Mouse (Mus musculus) MEL (cell line): ENCODE results near the gene Taf6. TPM values are rescaled to one million over a fixed set of nuclear protein-coding genes. Genes with fewer than 3 reads are reported as not detected.

ENCODE experiments used
- DNase-seq: peaks from one replicate; pipeline ENCODE4 v3.0.0; 2011; ENCODE audit warnings: low read depth, low spot score
- H3K27ac ChIP-seq: 2 replicates; pipeline ENCODE4 v1.5.1; 2012; ENCODE audit warnings: low read depth, mild to moderate bottlenecking, control low read depth, low read length, moderate library complexity; ENCODE audit not compliant: control insufficient read depth
- H3K27me3 ChIP-seq, 2 experiments: fragments of 150-350 bp in 1 of 2; sonication (generic) in 1 of 2; 2 replicates each; pipeline ENCODE4 v1.6.1; 2012; ENCODE audit warnings: low read length in 2 of 2, mild to moderate bottlenecking in 2 of 2, improper control_type of control experiment in 1 of 2, moderate library complexity in 1 of 2; ENCODE audit not compliant: insufficient read depth in 2 of 2, control insufficient read depth in 1 of 2
- H3K36me3 ChIP-seq, 2 experiments: 2 replicates each; pipeline ENCODE4 v1.6.1; 2012 to 2014; ENCODE audit warnings: low read length in 2 of 2, improper control_type of control experiment in 1 of 2, inconsistent platforms in 1 of 2, mild to moderate bottlenecking in 1 of 2; ENCODE audit not compliant: insufficient read depth in 2 of 2, control insufficient read depth in 1 of 2
- H3K4me1 ChIP-seq, 2 experiments: fragments of 150-350 bp in 1 of 2; sonication (generic) in 1 of 2; 2 replicates each; pipeline ENCODE4 v1.6.1; 2012; ENCODE audit warnings: low read length in 2 of 2, improper control_type of control experiment in 1 of 2, mild to moderate bottlenecking in 1 of 2; ENCODE audit not compliant: insufficient read depth in 2 of 2, control insufficient read depth in 1 of 2
- H3K4me3 ChIP-seq, 2 experiments: fragments of 150-350 bp in 1 of 2; sonication (generic) in 1 of 2; 2 replicates each; pipeline ENCODE4 v1.5.1; 2012; ENCODE audit warnings: low read depth in 2 of 2, low read length in 2 of 2, mild to moderate bottlenecking in 2 of 2, moderate library complexity in 2 of 2, control low read depth in 1 of 2, improper control_type of control experiment in 1 of 2; ENCODE audit not compliant: control insufficient read depth in 1 of 2, insufficient read depth in 1 of 2
- H3K79me2 ChIP-seq: 2 replicates; pipeline ENCODE4 v1.6.1; 2012; ENCODE audit warnings: mild to moderate bottlenecking, low read length, moderate library complexity; ENCODE audit not compliant: control insufficient read depth, poor library complexity, insufficient read depth
- H3K9ac ChIP-seq: 2 replicates; pipeline ENCODE4 v1.6.1; 2012; ENCODE audit warnings: low read depth, mild to moderate bottlenecking, control low read depth, low read length, moderate library complexity; ENCODE audit not compliant: control insufficient read depth, poor library complexity, severe bottlenecking
- H3K9me3 ChIP-seq: fragments of 150-350 bp; sonication (generic); replicated peaks from 2 replicates; pipeline ENCODE4 v1.6.1; 2012; ENCODE audit warnings: mild to moderate bottlenecking, low read length, improper control_type of control experiment, moderate library complexity; ENCODE audit not compliant: insufficient read depth
- BHLHE40 ChIP-seq: IDR thresholded peaks from 2 replicates; pipeline ENCODE4 v1.6.1; 2012; ENCODE audit warnings: low read depth, mild to moderate bottlenecking, inconsistent platforms, low read length, improper control_type of control experiment, borderline replicate concordance
- CHD1 ChIP-seq: IDR thresholded peaks from 2 replicates; pipeline ENCODE4 v1.6.1; 2012; ENCODE audit warnings: low read depth, mild to moderate bottlenecking, inconsistent platforms, low read length, improper control_type of control experiment
- CHD2 ChIP-seq: IDR thresholded peaks from 2 replicates; pipeline ENCODE4 v1.6.1; 2011; ENCODE audit warnings: low read length, improper control_type of control experiment
- CTCF ChIP-seq, 3 experiments: IDR thresholded peaks in 2 of 3; conservative IDR thresholded peaks in 1 of 3; 2 replicates each; pipeline ENCODE4 v1.5.1; 2011 to 2012; ENCODE audit warnings: low read length in 3 of 3, low read depth in 2 of 3, mild to moderate bottlenecking in 2 of 3, improper control_type of control experiment in 1 of 3, inconsistent platforms in 1 of 3, mixed read lengths in 1 of 3, moderate library complexity in 1 of 3; ENCODE audit not compliant: control insufficient read depth in 1 of 3, insufficient read depth in 1 of 3, poor library complexity in 1 of 3, severe bottlenecking in 1 of 3
- ELF1 ChIP-seq: IDR thresholded peaks from 2 replicates; pipeline ENCODE4 v1.6.1; 2014; ENCODE audit warnings: low read depth, mild to moderate bottlenecking, inconsistent platforms, low read length, improper control_type of control experiment, moderate library complexity
- EP300 ChIP-seq, 2 experiments: IDR thresholded peaks; 2 replicates each; pipeline ENCODE4 v1.6.1; 2011; ENCODE audit warnings: improper control_type of control experiment in 2 of 2, low read length in 2 of 2, low read depth in 1 of 2, mild to moderate bottlenecking in 1 of 2
- GATA1 ChIP-seq: IDR thresholded peaks from 2 replicates; pipeline ENCODE4 v1.6.1; 2011; ENCODE audit warnings: low read depth, low read length, improper control_type of control experiment
- JUND ChIP-seq: IDR thresholded peaks from 2 replicates; pipeline ENCODE4 v1.6.1; 2011; ENCODE audit warnings: low read depth, mild to moderate bottlenecking, improper control_type of control experiment, low read length
- KAT2A ChIP-seq: conservative IDR thresholded peaks from 2 replicates; pipeline ENCODE4 v1.6.1; 2012; ENCODE audit warnings: low read depth, low read length, improper control_type of control experiment, inconsistent platforms
- MAX ChIP-seq: IDR thresholded peaks from 2 replicates; pipeline ENCODE4 v1.6.1; 2011; ENCODE audit warnings: low read length, improper control_type of control experiment
- MAZ ChIP-seq: IDR thresholded peaks from 2 replicates; pipeline ENCODE4 v1.6.1; 2012; ENCODE audit warnings: low read depth, mild to moderate bottlenecking, inconsistent platforms, low read length, improper control_type of control experiment
- MEF2A ChIP-seq: IDR thresholded peaks from 2 replicates; pipeline ENCODE4 v1.6.1; 2014; ENCODE audit warnings: low read depth, mild to moderate bottlenecking, inconsistent platforms, low read length, improper control_type of control experiment; ENCODE audit not compliant: poor library complexity, insufficient replicate concordance, severe bottlenecking; ENCODE audit errors: extremely low read depth
- MXI1 ChIP-seq: IDR thresholded peaks from 2 replicates; pipeline ENCODE4 v1.6.1; 2011; ENCODE audit warnings: mild to moderate bottlenecking, low read depth, low read length, improper control_type of control experiment
- MYB ChIP-seq: IDR thresholded peaks from 2 replicates; pipeline ENCODE4 v1.6.1; 2011; ENCODE audit warnings: mild to moderate bottlenecking, low read depth, low read length, improper control_type of control experiment
- MYC ChIP-seq: IDR thresholded peaks from 2 replicates; pipeline ENCODE4 v1.6.1; 2011; ENCODE audit warnings: low read depth, mild to moderate bottlenecking, low read length, improper control_type of control experiment, moderate library complexity
- NRF1 ChIP-seq: IDR thresholded peaks from 2 replicates; pipeline ENCODE4 v1.6.1; 2014; ENCODE audit warnings: low read depth, mild to moderate bottlenecking, inconsistent platforms, low read length, improper control_type of control experiment, moderate library complexity; ENCODE audit not compliant: poor library complexity, insufficient read depth, severe bottlenecking
- POLR2A ChIP-seq, 2 experiments: IDR thresholded peaks; 2 replicates each; pipeline ENCODE4 v1.6.1; 2011 to 2012; ENCODE audit warnings: low read length in 2 of 2, mild to moderate bottlenecking in 2 of 2, control low read depth in 1 of 2, improper control_type of control experiment in 1 of 2, low read depth in 1 of 2, moderate library complexity in 1 of 2; ENCODE audit not compliant: control insufficient read depth in 1 of 2, insufficient read depth in 1 of 2, poor library complexity in 1 of 2
- POLR2AphosphoS5 ChIP-seq: IDR thresholded peaks from 2 replicates; pipeline ENCODE4 v1.6.1; 2012; ENCODE audit warnings: low read depth, borderline replicate concordance, mild to moderate bottlenecking, inconsistent platforms, low read length, moderate library complexity, mixed read lengths
- SIN3A ChIP-seq: IDR thresholded peaks from 2 replicates; pipeline ENCODE4 v1.6.1; 2012; ENCODE audit warnings: low read length, improper control_type of control experiment, inconsistent platforms
- SMC3 ChIP-seq: IDR thresholded peaks from 2 replicates; pipeline ENCODE4 v1.6.1; 2011; ENCODE audit warnings: low read depth, low read length, improper control_type of control experiment
- TCF12 ChIP-seq: IDR thresholded peaks from 2 replicates; pipeline ENCODE4 v1.6.1; 2014; ENCODE audit warnings: low read depth, mild to moderate bottlenecking, inconsistent platforms, low read length, improper control_type of control experiment, moderate library complexity
- UBTF ChIP-seq: IDR thresholded peaks from 2 replicates; pipeline ENCODE4 v1.6.1; 2012; ENCODE audit warnings: low read depth, mild to moderate bottlenecking, inconsistent platforms, low read length, improper control_type of control experiment, moderate library complexity, borderline replicate concordance; ENCODE audit not compliant: insufficient read depth
- USF1 ChIP-seq: IDR thresholded peaks from 2 replicates; pipeline ENCODE4 v1.6.1; 2014; ENCODE audit warnings: low read depth, mild to moderate bottlenecking, inconsistent platforms, low read length, improper control_type of control experiment, moderate library complexity
- USF2 ChIP-seq, 2 experiments: IDR thresholded peaks; 2 replicates each; pipeline ENCODE4 v1.6.1; 2011 to 2012; ENCODE audit warnings: improper control_type of control experiment in 2 of 2, low read length in 2 of 2, borderline replicate concordance in 1 of 2, inconsistent platforms in 1 of 2, low read depth in 1 of 2, mild to moderate bottlenecking in 1 of 2; ENCODE audit not compliant: insufficient read depth in 1 of 2
- ZC3H11A ChIP-seq: IDR thresholded peaks from 2 replicates; pipeline ENCODE4 v1.6.1; 2012; ENCODE audit warnings: low read depth, mild to moderate bottlenecking, inconsistent platforms, low read length, improper control_type of control experiment
- ZKSCAN1 ChIP-seq: IDR thresholded peaks from 2 replicates; pipeline ENCODE4 v1.6.1; 2012; ENCODE audit warnings: low read depth, mild to moderate bottlenecking, inconsistent platforms, low read length, improper control_type of control experiment, moderate library complexity
- polyA plus RNA-seq, 2 experiments: library from polyadenylated mRNA; stranded (reverse) in 1 of 2; unstranded in 1 of 2; fragments of >175 nt in 1 of 2; fragments of >200 nt in 1 of 2; gene quantifications; 2 replicates each; pipeline versions ENCODE4 v1.2.1 to v1.2.4; 2012; ENCODE audit warnings: low replicate concordance in 2 of 2, low read depth in 1 of 2; ENCODE audit not compliant: insufficient read length in 2 of 2, insufficient read depth in 1 of 2, missing spikeins in 1 of 2
- total RNA-seq: library from RNA; depleted of rRNA; stranded (reverse); fragments of 300-350 nt; gene quantifications from 2 replicates; pipeline ENCODE4 v1.2.3, GENCODE M21; 2012

Taf6 gene
- total and polyA plus RNA-seq, 3 experiments: 52.6 to 94.7 TPM; not detected in 1

DNA sequence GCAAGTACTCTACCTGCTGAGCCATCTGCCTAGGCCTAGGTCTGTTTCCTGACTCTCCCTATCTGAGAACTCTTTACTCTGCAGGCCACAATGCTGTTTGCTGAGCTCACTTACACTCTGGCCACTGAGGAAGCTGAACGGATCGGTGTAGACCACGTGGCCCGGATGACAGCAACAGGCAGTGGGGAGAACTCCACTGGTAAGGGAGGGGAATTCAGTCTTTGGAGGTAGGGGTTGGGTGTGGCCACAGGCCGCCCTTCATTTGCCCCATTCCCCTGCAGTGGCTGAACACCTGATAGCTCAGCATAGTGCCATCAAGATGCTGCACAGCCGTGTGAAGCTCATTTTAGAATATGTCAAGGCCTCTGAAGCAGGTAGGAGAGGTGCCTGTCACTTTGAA lies 24.2 kb downstream of the Taf6 start:
- Histone ChIP-seq H3K9ac (no peak overlapping the region), H3K9me3 (no peaks in the 10 kb centered on the region), H3K27ac (no peak overlapping the region), H3K27me3 (no peaks in the 10 kb centered on the region), H3K4me3 (no peak overlapping the region), H3K79me2 (peaks cover 9% of the 10 kb centered on the region), H3K36me3 (peaks cover 3 to 7% of the 10 kb centered on the region in 2 experiments; a peak in 1 of 4 replicates), H3K4me1 (peaks cover 0 to 3% of the 10 kb centered on the region in 2 experiments; a peak in 1 of 4 replicates)
- no peak for DNase-seq
- TF ChIP-seq MYB: no peak
- no peak for TF ChIP-seq EP300 (IDR thresholded peaks at IDR 0.05; ENCODE audit: low read depth in 1 of 2, low read length in 2 of 2)
- TF ChIP-seq CTCF (IDR thresholded peaks at IDR 0.05 in 2 of 3, conservative IDR thresholded peaks at IDR 0.05 in 1 of 3; ENCODE audit: control insufficient read depth in 1 of 3, insufficient read depth in 1 of 3, low read depth in 2 of 3, low read length in 3 of 3, poor library complexity in 1 of 3, severe bottlenecking in 1 of 3): no peak
- TF ChIP-seq GATA1: no peak
- TF ChIP-seq SIN3A: no peak
- no peak for TF ChIP-seq CHD2
- TF ChIP-seq POLR2AphosphoS5: no peak
- no peak for TF ChIP-seq CHD1
- TF ChIP-seq JUND: no peak
- no peak for TF ChIP-seq ZKSCAN1
- TF ChIP-seq MYC: no peak
- TF ChIP-seq MAZ: no peak
- no peak for TF ChIP-seq UBTF
- TF ChIP-seq, all 39 proteins: peak for 0

DNA sequence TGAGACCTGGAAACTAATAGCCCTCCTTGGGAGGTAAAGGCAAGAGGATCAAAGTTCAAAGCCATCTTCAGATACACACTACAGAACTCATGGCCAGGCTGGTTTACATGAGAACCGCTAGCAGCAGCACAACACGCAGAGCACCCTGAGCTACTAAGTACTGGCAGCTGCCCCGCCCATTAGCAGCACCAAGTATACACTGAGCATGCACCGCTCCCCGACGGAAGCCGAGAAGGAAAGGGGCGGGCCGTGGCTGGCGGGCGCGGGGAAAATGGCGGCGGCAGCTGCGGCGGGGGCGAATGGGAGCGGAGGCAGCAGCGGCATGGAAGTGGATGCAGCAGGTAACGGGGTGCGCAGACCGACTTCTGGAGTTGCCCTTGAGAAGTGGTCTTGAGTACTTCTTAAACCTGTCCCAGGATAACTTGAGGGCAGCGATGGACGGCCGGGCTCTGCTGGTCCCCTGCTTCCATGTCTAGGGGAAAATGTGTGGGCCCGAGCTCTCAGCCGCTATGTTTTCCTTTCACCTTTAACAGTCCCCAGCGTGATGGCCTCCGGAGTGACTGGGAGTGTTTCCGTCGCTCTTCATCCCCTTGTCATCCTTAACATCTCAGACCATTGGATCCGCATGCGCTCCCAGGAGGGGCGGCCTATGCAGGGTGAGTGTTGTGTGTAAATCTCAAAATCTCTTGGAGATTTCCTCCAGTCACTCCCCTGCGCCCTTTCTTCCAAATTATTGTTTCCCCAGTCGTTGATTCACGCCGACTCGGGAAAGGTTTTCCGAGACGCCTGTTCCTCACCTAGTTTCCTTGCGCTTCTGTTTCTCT lies 26.2 kb downstream of the Taf6 start, which contains the start of gene Cops6:
Gene Cops6 (plus strand): TSS at position 230 of the 824 bp plus-strand sequence.
- Histone ChIP-seq H3K4me1 (peaks cover 0 to 3% of the 10 kb centered on the region in 2 experiments; a peak in 1 of 4 replicates), H3K27ac (peak within 1 kb of the TSS; percentile 56), H3K79me2 (peaks cover 9% of the 10 kb centered on the region), H3K27me3 (no peaks in the 10 kb centered on the region), H3K9ac (peak within 1 kb of the TSS; percentile 89), H3K36me3 (peaks cover 3 to 7% of the 10 kb centered on the region in 2 experiments; a peak in 1 of 4 replicates), H3K9me3 (no peaks in the 10 kb centered on the region), H3K4me3 (peak within 1 kb of the TSS; percentile 78 to 91)
- peak; percentile 95 for DNase-seq
- peak; percentile 92 for TF ChIP-seq NRF1
- TF ChIP-seq UBTF: 0 out of 2 replicates have a peak, but pooled peaks have one; percentile 22
- TF ChIP-seq SIN3A: peak; percentile 94
- TF ChIP-seq CTCF (IDR thresholded peaks at IDR 0.05 in 2 of 3, conservative IDR thresholded peaks at IDR 0.05 in 1 of 3; ENCODE audit: control insufficient read depth in 1 of 3, insufficient read depth in 1 of 3, low read depth in 2 of 3, low read length in 3 of 3, poor library complexity in 1 of 3, severe bottlenecking in 1 of 3): 0 out of 6 replicates have a peak, but pooled peaks of 1 of the 3 experiments have one; percentile 6
- TF ChIP-seq EP300 (IDR thresholded peaks at IDR 0.05; ENCODE audit: low read depth in 1 of 2, low read length in 2 of 2): no peak
- TF ChIP-seq MAX: peak; percentile 28; the same call in 1 of the 2 replicates
- no peak for TF ChIP-seq MEF2A
- TF ChIP-seq MXI1: peak; percentile 75
- TF ChIP-seq USF2 (IDR thresholded peaks at IDR 0.05; ENCODE audit: borderline replicate concordance in 1 of 2, insufficient read depth in 1 of 2, low read depth in 1 of 2, low read length in 2 of 2): no peak
- TF ChIP-seq MYC: 0 out of 2 replicates have a peak, but pooled peaks have one; percentile 34
- peak; percentile 82 for TF ChIP-seq TCF12
- TF ChIP-seq BHLHE40: no peak
- no peak for TF ChIP-seq JUND
- TF ChIP-seq CHD2: no peak
- peak; percentile 80 for TF ChIP-seq MAZ
- TF ChIP-seq ZC3H11A: no peak
- TF ChIP-seq SMC3: 0 out of 2 replicates have a peak, but pooled peaks have one; percentile 1
- TF ChIP-seq ELF1: peak; percentile 72
- TF ChIP-seq USF1: peak; percentile 42
- TF ChIP-seq MYB: no peak
- TF ChIP-seq POLR2A (IDR thresholded peaks at IDR 0.05; ENCODE audit: control insufficient read depth in 1 of 2, insufficient read depth in 1 of 2, low read depth in 1 of 2, low read length in 2 of 2, poor library complexity in 1 of 2): peak; percentile 79 to 81
- peak; percentile 85 for TF ChIP-seq KAT2A
